Mouse (Mus musculus): ENCODE results near the gene Tmem210. TPM values are rescaled to one million over a fixed set of nuclear protein-coding genes. Genes with fewer than 3 reads are reported as not detected.

The Tmem210 gene
- not detected in 2 replicates for polyA plus RNA-seq (2014; fragmentation: Nextera tagmentation; extraction: Ambion mirVana)

DNA sequence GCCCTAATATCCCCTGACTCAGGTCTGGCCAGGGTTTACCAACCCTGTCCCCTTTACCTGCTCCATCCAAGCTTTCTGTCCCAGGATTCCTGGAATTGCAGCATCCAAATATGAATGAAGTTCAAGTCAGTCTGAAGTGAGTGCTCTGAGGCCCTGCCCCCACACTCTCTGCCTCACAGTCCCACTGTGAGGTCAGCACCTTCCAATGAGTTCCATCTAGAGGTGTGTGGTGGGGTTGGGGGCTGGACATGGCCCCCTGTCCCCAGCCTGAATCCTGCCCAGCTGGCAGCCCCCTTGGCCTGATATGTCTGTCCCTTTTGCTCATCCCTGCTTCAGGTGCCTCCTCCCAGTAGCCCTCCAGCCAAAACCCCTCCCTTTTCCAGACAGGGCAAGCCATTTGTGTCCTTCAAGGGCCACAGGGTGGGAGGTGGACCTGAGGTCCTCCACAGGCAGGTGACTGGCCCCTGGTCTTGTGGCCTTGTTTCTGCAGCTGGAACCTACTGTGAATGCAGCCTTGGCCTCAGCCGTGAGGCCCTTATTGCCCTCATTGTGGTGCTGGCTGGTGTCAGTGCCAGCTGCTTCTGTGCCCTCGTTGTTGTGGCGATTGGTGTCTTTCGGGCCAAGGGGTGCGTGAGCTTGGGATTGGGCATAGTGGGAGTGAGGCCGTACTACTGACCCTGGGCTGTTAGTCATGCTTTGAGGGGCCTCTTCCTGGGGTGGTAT, at the start of gene Tmem210:
Tmem210 (plus strand) TSS at position 219 of the 723 bp plus-strand sequence.
- Histone ChIP-seq H3K9ac (ENCODE audit: low read length) (no peak within 1 kb of the TSS), H3K9me3 (ENCODE audit: control insufficient read depth, low read length) (no peaks in the 10 kb centered on the region), H3K4me3 (ENCODE audit: low read depth, low read length) (no peak within 1 kb of the TSS), H3K36me3 (ENCODE audit: control insufficient read depth, insufficient read depth, low read length) (peaks cover 7% of the 10 kb centered on the region; the same call in 1 of the 2 replicates), H3K4me2 (ENCODE audit: low read depth, low read length, severe bottlenecking) (no peak within 1 kb of the TSS), H3K27me3 (ENCODE audit: control insufficient read depth, insufficient read depth, low read length) (peaks cover 52% of the 10 kb centered on the region), H3K4me1 (replicated peaks; ENCODE audit: control insufficient read depth, insufficient read depth, low read length) (peaks cover 3% of the 10 kb centered on the region; the same call in 1 of the 2 replicates), H3K27ac (ENCODE audit: low read depth, low read length) (no peak within 1 kb of the TSS)
- 82% methylated on average over 6 of the region's 6 CpGs for WGBS
- DNase-seq (ENCODE audit: low spot score) (no peak), ATAC-seq (replicated peaks; ENCODE audit: low FRiP score) (no peak)

DNA sequence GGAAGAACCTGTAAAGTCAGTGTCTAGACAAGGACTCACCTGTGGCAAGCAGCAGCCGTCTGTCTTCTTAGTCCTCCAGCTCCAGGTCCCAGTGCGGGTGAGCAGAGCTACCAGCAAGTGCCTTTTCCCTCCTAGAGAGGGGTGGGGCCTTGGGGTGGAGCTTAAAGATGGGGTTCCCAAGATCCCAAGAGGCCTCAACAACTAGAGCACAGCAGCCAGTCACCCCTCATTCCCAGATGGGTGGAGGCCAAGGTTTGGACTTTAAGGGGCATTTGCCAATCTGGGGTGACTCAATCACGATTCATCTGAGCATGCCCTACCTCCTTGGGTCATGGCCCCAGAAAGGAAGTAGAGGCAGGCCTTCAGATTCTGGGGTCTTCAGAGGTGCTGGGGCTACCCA, 48.2 kb upstream of the Tmem210 start:
- Histone ChIP-seq H3K27me3 (ENCODE audit: control insufficient read depth, insufficient read depth, low read length) (peaks cover 6% of the 10 kb centered on the region; the same call in 1 of the 2 replicates), H3K4me1 (replicated peaks; ENCODE audit: control insufficient read depth, insufficient read depth, low read length) (no peaks in the 10 kb centered on the region; the same call in 1 of the 2 replicates), H3K36me3 (ENCODE audit: control insufficient read depth, insufficient read depth, low read length) (no peaks in the 10 kb centered on the region), H3K27ac (ENCODE audit: low read depth, low read length) (no peak overlapping the region), H3K9me3 (ENCODE audit: control insufficient read depth, low read length) (no peaks in the 10 kb centered on the region), H3K4me2 (ENCODE audit: low read depth, low read length, severe bottlenecking) (no peak overlapping the region), H3K4me3 (ENCODE audit: low read depth, low read length) (no peak overlapping the region), H3K9ac (ENCODE audit: low read length) (no peak overlapping the region)
- ATAC-seq (replicated peaks; ENCODE audit: low FRiP score), result no peak
- 85% methylated on average over 3 of the region's 3 CpGs for WGBS
- no peak for DNase-seq (ENCODE audit: low spot score)

DNA sequence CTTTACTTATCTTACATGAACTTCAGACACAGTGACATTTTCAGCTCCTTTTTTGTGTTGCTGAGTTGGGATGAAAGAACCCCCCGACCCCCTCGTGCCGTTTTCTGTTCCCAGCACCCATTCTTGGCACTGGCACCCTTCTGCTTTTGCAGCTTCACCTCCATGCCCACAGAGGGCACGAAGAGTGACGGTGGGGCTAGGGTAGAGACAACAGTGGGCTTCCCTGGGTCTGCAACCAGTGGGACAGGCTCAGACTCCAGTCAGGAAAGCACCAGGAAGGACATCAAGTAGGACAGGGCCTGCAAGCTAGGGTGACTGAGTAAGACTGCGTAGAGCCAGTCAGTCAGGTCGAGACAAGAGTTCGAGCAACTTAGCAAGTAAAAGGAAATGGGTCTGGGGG, 47.6 kb upstream of the Tmem210 start:
- Histone ChIP-seq H3K36me3 (ENCODE audit: control insufficient read depth, insufficient read depth, low read length) (no peaks in the 10 kb centered on the region), H3K4me3 (ENCODE audit: low read depth, low read length) (no peak overlapping the region), H3K27ac (ENCODE audit: low read depth, low read length) (no peak overlapping the region), H3K4me2 (ENCODE audit: low read depth, low read length, severe bottlenecking) (peak overlapping the region; percentile 97), H3K27me3 (ENCODE audit: control insufficient read depth, insufficient read depth, low read length) (peaks cover 6% of the 10 kb centered on the region; the same call in 1 of the 2 replicates), H3K9ac (ENCODE audit: low read length) (0 out of 2 replicates have a peak overlapping the region, but pooled peaks have one; percentile 43), H3K9me3 (ENCODE audit: control insufficient read depth, low read length) (no peaks in the 10 kb centered on the region), H3K4me1 (replicated peaks; ENCODE audit: control insufficient read depth, insufficient read depth, low read length) (no peaks in the 10 kb centered on the region; the same call in 1 of the 2 replicates)
- no peak for DNase-seq (ENCODE audit: low spot score)
- 49% methylated on average over 8 of the region's 8 CpGs for WGBS
- ATAC-seq (replicated peaks; ENCODE audit: low FRiP score), result peak; percentile 10

GRCm38 (mm10) chr2:25240723-25241437, 47.1 kb upstream of the Tmem210 start:
- Histone ChIP-seq H3K36me3 (ENCODE audit: control insufficient read depth, insufficient read depth, low read length) (no peaks in the 10 kb centered on the region), H3K4me3 (ENCODE audit: low read depth, low read length) (peak overlapping the region; percentile 28), H3K27ac (ENCODE audit: low read depth, low read length) (no peak overlapping the region), H3K27me3 (ENCODE audit: control insufficient read depth, insufficient read depth, low read length) (peaks cover 6% of the 10 kb centered on the region; the same call in 1 of the 2 replicates), H3K9me3 (ENCODE audit: control insufficient read depth, low read length) (no peaks in the 10 kb centered on the region), H3K4me2 (ENCODE audit: low read depth, low read length, severe bottlenecking) (peak overlapping the region; percentile 97), H3K4me1 (replicated peaks; ENCODE audit: control insufficient read depth, insufficient read depth, low read length) (no peaks in the 10 kb centered on the region; the same call in 1 of the 2 replicates), H3K9ac (ENCODE audit: low read length) (peak overlapping the region; percentile 43; the same call in 1 of the 2 replicates)
- ATAC-seq (replicated peaks; ENCODE audit: low FRiP score) (peak; percentile 72), DNase-seq (ENCODE audit: low spot score) (peak; percentile 82)
- 1% methylated on average over 29 of the region's 29 CpGs for WGBS

DNA sequence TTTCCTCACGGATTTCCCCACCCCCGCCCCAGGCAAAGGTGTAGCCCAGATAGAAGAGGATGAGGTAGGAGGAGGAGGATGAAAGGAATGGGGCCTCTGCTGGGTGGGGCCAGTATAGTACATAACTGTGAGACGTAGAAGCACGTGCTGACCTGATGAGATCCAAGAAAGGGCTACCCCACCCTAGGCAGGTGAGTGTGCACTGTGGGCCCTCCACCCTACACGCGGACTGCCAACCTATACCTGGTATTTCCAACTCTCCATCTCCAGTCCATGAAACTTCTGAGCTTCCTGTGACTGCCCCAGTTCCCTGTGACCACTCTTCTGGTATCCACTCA, 46.5 kb upstream of the Tmem210 start:
- H3K9ac ChIP-seq (ENCODE audit: low read length), result no peak overlapping the region
- peak; percentile 43 for ATAC-seq (replicated peaks; ENCODE audit: low FRiP score)
- DNase-seq (ENCODE audit: low spot score), result no peak
- H3K4me1 ChIP-seq (replicated peaks; ENCODE audit: control insufficient read depth, insufficient read depth, low read length), result no peaks in the 10 kb centered on the region; the same call in 1 of the 2 replicates
- peak overlapping the region; percentile 97 for H3K4me2 ChIP-seq (ENCODE audit: low read depth, low read length, severe bottlenecking)
- 14% methylated on average over 6 of the region's 6 CpGs for WGBS
- H3K27me3 ChIP-seq (ENCODE audit: control insufficient read depth, insufficient read depth, low read length), result peaks cover 6% of the 10 kb centered on the region; the same call in 1 of the 2 replicates
- H3K36me3 ChIP-seq (ENCODE audit: control insufficient read depth, insufficient read depth, low read length), result no peaks in the 10 kb centered on the region
- H3K27ac ChIP-seq (ENCODE audit: low read depth, low read length), result no peak overlapping the region
- H3K9me3 ChIP-seq (ENCODE audit: control insufficient read depth, low read length), result no peaks in the 10 kb centered on the region
- peak overlapping the region; percentile 63 for H3K4me3 ChIP-seq (ENCODE audit: low read depth, low read length)

DNA sequence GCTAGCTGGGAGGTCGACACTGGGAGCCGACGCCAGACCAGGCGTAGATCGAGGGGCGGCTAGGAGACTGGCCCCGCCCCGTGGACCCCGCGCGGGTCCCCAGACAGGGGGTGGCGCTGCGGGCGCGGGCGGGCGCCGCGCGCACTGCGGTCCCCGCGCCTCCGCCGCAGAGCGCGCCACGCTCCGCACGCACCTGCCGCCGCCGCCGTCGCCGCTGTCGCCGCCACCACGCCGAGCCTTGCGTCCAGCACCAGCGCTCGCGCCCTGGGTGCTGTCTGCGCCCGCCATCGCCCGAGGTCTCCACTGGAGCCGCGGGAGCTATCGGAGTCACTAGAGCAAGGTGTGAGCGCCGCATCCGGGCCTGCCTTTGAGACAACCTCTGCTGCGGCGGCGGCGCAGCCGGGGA, 45.8 kb upstream of the Tmem210 start, which contains the start of the genes Rnf208 and Cysrt1:
Rnf208 (plus strand) TSS at position 155 of the 406 bp plus-strand sequence.
Cysrt1 (minus strand) TSS at position 352 of the 406 bp plus-strand sequence.
- Histone ChIP-seq H3K36me3 (ENCODE audit: control insufficient read depth, insufficient read depth, low read length) (no peaks in the 10 kb centered on the region), H3K4me2 (ENCODE audit: low read depth, low read length, severe bottlenecking) (peak within 1 kb of the TSS; percentile 97), H3K4me1 (replicated peaks; ENCODE audit: control insufficient read depth, insufficient read depth, low read length) (no peaks in the 10 kb centered on the region; the same call in 1 of the 2 replicates), H3K9me3 (ENCODE audit: control insufficient read depth, low read length) (no peaks in the 10 kb centered on the region), H3K27me3 (ENCODE audit: control insufficient read depth, insufficient read depth, low read length) (peaks cover 6% of the 10 kb centered on the region; the same call in 1 of the 2 replicates), H3K4me3 (ENCODE audit: low read depth, low read length) (peak within 1 kb of the TSS; percentile 63), H3K27ac (ENCODE audit: low read depth, low read length) (no peak within 1 kb of the TSS), H3K9ac (ENCODE audit: low read length) (peak within 1 kb of the TSS; percentile 75)
- under 1% methylated on average over 46 of the region's 59 CpGs for WGBS
- DNase-seq (ENCODE audit: low spot score) (peak; percentile 67), ATAC-seq (replicated peaks; ENCODE audit: low FRiP score) (peak; percentile 53; the same call in 1 of the 2 replicates)

- Histone ChIP-seq H3K9ac (ENCODE audit: low read length) (no peak overlapping the region), H3K4me3 (ENCODE audit: low read depth, low read length) (no peak overlapping the region; the same call in 1 of the 2 replicates), H3K4me1 (replicated peaks; ENCODE audit: control insufficient read depth, insufficient read depth, low read length) (no peaks in the 10 kb centered on the region; the same call in 1 of the 2 replicates), H3K27ac (ENCODE audit: low read depth, low read length) (no peak overlapping the region), H3K27me3 (ENCODE audit: control insufficient read depth, insufficient read depth, low read length) (peaks cover 6% of the 10 kb centered on the region; the same call in 1 of the 2 replicates), H3K9me3 (ENCODE audit: control insufficient read depth, low read length) (no peaks in the 10 kb centered on the region), H3K36me3 (ENCODE audit: control insufficient read depth, insufficient read depth, low read length) (no peaks in the 10 kb centered on the region; the same call in 1 of the 2 replicates), H3K4me2 (ENCODE audit: low read depth, low read length, severe bottlenecking) (0 out of 2 replicates have a peak overlapping the region, but pooled peaks have one; percentile 97)
- ATAC-seq (replicated peaks; ENCODE audit: low FRiP score) (no peak), DNase-seq (ENCODE audit: low spot score) (no peak)
- WGBS, result 77% methylated on average over 8 of the region's 8 CpGs
Observed at GRCm38 (mm10) chr2:25243342-25243741, 44.6 kb upstream of the Tmem210 start.

DNA sequence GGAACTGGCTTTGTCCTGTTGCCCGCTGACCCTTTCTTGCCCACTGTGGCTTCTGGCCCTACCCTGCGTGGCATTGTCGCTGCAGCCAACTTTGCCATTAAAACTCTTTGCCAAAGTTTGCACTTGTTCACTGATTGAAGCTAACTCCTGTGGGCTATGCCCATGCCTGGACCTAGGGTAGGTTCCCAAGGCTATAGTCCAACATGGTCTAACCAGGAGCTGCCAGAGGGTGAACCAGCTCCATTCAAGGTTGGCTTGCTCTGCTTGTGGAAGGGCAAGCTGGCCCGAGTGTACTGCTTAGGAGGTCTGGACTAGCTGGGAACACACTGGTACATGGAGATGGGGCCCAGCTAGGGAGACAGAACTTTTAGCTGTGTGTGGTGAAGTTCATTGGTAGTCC, 43.8 kb upstream of the Tmem210 start:
- ATAC-seq (replicated peaks; ENCODE audit: low FRiP score) (no peak), DNase-seq (ENCODE audit: low spot score) (no peak)
- Histone ChIP-seq H3K27me3 (ENCODE audit: control insufficient read depth, insufficient read depth, low read length) (peaks cover 6% of the 10 kb centered on the region; the same call in 1 of the 2 replicates), H3K4me3 (ENCODE audit: low read depth, low read length) (no peak overlapping the region), H3K9me3 (ENCODE audit: control insufficient read depth, low read length) (no peaks in the 10 kb centered on the region), H3K9ac (ENCODE audit: low read length) (no peak overlapping the region), H3K27ac (ENCODE audit: low read depth, low read length) (no peak overlapping the region), H3K36me3 (ENCODE audit: control insufficient read depth, insufficient read depth, low read length) (no peaks in the 10 kb centered on the region; the same call in 1 of the 2 replicates), H3K4me2 (ENCODE audit: low read depth, low read length, severe bottlenecking) (no peak overlapping the region), H3K4me1 (replicated peaks; ENCODE audit: control insufficient read depth, insufficient read depth, low read length) (no peaks in the 10 kb centered on the region; the same call in 1 of the 2 replicates)
- WGBS, result 94% methylated on average over 4 of the region's 4 CpGs
